Mouse (Mus musculus) erythroblast, adult 5-6 weeks (primary cell): ENCODE results near the gene Defa2. TPM values are rescaled to one million over a fixed set of nuclear protein-coding genes. Genes with fewer than 3 reads are reported as not detected.
"Not testable (repeated sequence)": the region's sequence is repeated elsewhere in the genome, so short reads cannot be mapped to it uniquely, and the experiment has no call there.

Experiments
- ATAC-seq: replicated peaks from 2 replicates; pipeline ENCODE4 v1.8.0; 2016; ENCODE audit warnings: moderate number of reproducible peaks, mild to moderate bottlenecking, moderate TSS enrichment, inconsistent platforms; ENCODE audit not compliant: poor library complexity, low FRiP score, severe bottlenecking
- total RNA-seq, 2 experiments: library from RNA; stranded (forward) in 1 of 2; stranded (reverse) in 1 of 2; fragments of 150-400 nt in 1 of 2; fragments of 200-764, 138-1000 nt in 1 of 2; gene quantifications; 2 replicates each; pipeline versions ENCODE4 v1.2.3 to v1.2.4; 2015 to 2017; ENCODE audit warnings: low replicate concordance in 2 of 2

Gene Defa2
- total RNA-seq (2015; ENCODE audit: low replicate concordance), result not detected in 2 replicates
- total RNA-seq (2017; ENCODE audit: low replicate concordance), result not detected in 2 replicates

DNA sequence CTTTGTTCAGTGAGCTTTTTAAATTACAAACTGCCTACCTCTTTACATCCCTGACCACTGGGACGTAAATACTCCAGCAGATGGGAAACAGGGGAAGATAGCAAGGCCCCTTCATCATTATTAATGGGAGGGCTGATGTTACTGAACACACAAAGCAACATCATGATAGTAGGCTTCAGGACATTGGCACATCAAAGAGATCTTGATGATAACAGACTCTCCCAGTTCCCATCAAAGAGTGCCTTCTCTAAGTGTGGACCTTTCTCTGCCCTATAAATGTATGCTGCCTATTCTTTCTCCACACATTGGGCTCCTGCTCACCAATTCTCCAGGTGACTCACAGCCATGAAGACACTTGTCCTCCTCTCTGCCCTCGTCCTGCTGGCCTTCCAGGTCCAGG, at the start of gene Defa2:
Gene Defa2 (plus strand): TSS at position 301 of the 400 bp plus-strand sequence.
- ATAC-seq, result not testable (repeated sequence)

DNA sequence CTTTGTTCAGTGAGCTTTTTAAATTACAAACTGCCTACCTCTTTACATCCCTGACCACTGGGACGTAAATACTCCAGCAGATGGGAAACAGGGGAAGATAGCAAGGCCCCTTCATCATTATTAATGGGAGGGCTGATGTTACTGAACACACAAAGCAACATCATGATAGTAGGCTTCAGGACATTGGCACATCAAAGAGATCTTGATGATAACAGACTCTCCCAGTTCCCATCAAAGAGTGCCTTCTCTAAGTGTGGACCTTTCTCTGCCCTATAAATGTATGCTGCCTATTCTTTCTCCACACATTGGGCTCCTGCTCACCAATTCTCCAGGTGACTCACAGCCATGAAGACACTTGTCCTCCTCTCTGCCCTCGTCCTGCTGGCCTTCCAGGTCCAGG, 13.2 kb downstream of the Defa2 start, which contains the start of gene Defa33:
Gene Defa33 (plus strand): TSS at position 301 of the 400 bp plus-strand sequence.
- not testable (repeated sequence) for ATAC-seq

DNA sequence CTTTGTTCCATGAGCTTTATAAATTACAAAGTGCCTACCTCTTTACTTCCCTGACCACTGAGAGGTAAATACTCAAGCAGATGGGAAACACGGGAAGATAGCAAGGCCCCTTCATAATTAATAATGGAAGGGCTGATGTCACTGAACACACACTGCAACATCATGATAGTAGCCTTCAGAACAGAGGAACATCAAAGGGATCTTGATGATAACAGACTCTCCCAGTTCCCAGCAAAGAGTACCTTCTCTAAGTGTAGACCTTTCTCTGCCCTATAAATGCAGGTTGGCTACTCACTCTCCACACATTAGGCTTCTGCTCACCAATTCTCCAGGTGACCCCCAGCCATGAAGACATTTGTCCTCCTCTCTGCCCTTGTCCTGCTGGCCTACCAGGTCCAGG, 48.8 kb downstream of the Defa2 start, which contains the start of gene Defa36:
Gene Defa36 (plus strand): TSS at position 301 of the 400 bp plus-strand sequence.
- not testable (repeated sequence) for ATAC-seq

Other genes starting within 250 kb of the Defa2 start
- gene Defa30, start 243.9 kb upstream of the Defa2 start, total RNA-seq (2015; ENCODE audit: low replicate concordance), result not detected in 2 replicates
- not detected in 2 replicates for gene Defa30, start 243.9 kb upstream of the Defa2 start, total RNA-seq (2017; ENCODE audit: low replicate concordance)
- gene Defa22, start 216.2 kb upstream of the Defa2 start, total RNA-seq (2015; ENCODE audit: low replicate concordance), result not detected in 2 replicates
- not detected in 2 replicates for gene Defa22, start 216.2 kb upstream of the Defa2 start, total RNA-seq (2017; ENCODE audit: low replicate concordance)
- not detected in 2 replicates for gene Defa31, start 186.9 kb upstream of the Defa2 start, total RNA-seq (2015; ENCODE audit: low replicate concordance)
- gene Defa31, start 186.9 kb upstream of the Defa2 start, total RNA-seq (2017; ENCODE audit: low replicate concordance), result not detected in 2 replicates
- gene Gm15293, start 177.0 kb upstream of the Defa2 start, total RNA-seq (2015; ENCODE audit: low replicate concordance), result not detected in 2 replicates
- not detected in 2 replicates for gene Gm15293, start 177.0 kb upstream of the Defa2 start, total RNA-seq (2017; ENCODE audit: low replicate concordance)
- gene Gm15292, start 128.8 kb upstream of the Defa2 start, total RNA-seq (2015; ENCODE audit: low replicate concordance), result not detected in 2 replicates
- not detected in 2 replicates for gene Gm15292, start 128.8 kb upstream of the Defa2 start, total RNA-seq (2017; ENCODE audit: low replicate concordance)
- not detected in 2 replicates for gene Defa27, start 63.0 kb upstream of the Defa2 start, total RNA-seq (2015; ENCODE audit: low replicate concordance)
- gene Defa27, start 63.0 kb upstream of the Defa2 start, total RNA-seq (2017; ENCODE audit: low replicate concordance), result not detected in 2 replicates
- gene Defa29, start 51.5 kb upstream of the Defa2 start, total RNA-seq (2015; ENCODE audit: low replicate concordance), result not detected in 2 replicates
- gene Defa29, start 51.5 kb upstream of the Defa2 start, total RNA-seq (2017; ENCODE audit: low replicate concordance), result not detected in 2 replicates
- not detected in 2 replicates for gene Defa33, start 13.3 kb downstream of the Defa2 start, total RNA-seq (2015; ENCODE audit: low replicate concordance)
- gene Defa33, start 13.3 kb downstream of the Defa2 start, total RNA-seq (2017; ENCODE audit: low replicate concordance), result not detected in 2 replicates
- gene Defa36, start 48.9 kb downstream of the Defa2 start, total RNA-seq (2015; ENCODE audit: low replicate concordance), result not detected in 2 replicates
- gene Defa36, start 48.9 kb downstream of the Defa2 start, total RNA-seq (2017; ENCODE audit: low replicate concordance), result not detected in 2 replicates
- not detected in 2 replicates for gene Gm7849, start 78.0 kb downstream of the Defa2 start, total RNA-seq (2015; ENCODE audit: low replicate concordance)
- gene Gm7849, start 78.0 kb downstream of the Defa2 start, total RNA-seq (2017; ENCODE audit: low replicate concordance), result not detected in 2 replicates
- not detected in 2 replicates for gene Defa20, start 130.7 kb downstream of the Defa2 start, total RNA-seq (2015; ENCODE audit: low replicate concordance)
- not detected in 2 replicates for gene Defa20, start 130.7 kb downstream of the Defa2 start, total RNA-seq (2017; ENCODE audit: low replicate concordance)
- not detected in 2 replicates for gene Defa32, start 150.5 kb downstream of the Defa2 start, total RNA-seq (2015; ENCODE audit: low replicate concordance)
- gene Defa32, start 150.5 kb downstream of the Defa2 start, total RNA-seq (2017; ENCODE audit: low replicate concordance), result not detected in 2 replicates
- not detected in 2 replicates for gene Defa37, start 186.9 kb downstream of the Defa2 start, total RNA-seq (2015; ENCODE audit: low replicate concordance)
- gene Defa37, start 186.9 kb downstream of the Defa2 start, total RNA-seq (2017; ENCODE audit: low replicate concordance), result not detected in 2 replicates
- gene Defa28, start 204.5 kb downstream of the Defa2 start, total RNA-seq (2015; ENCODE audit: low replicate concordance), result not detected in 2 replicates
- not detected in 2 replicates for gene Defa28, start 204.5 kb downstream of the Defa2 start, total RNA-seq (2017; ENCODE audit: low replicate concordance)
- gene Gm7861, start 216.0 kb downstream of the Defa2 start, total RNA-seq (2015; ENCODE audit: low replicate concordance), result not detected in 2 replicates
- gene Gm7861, start 216.0 kb downstream of the Defa2 start, total RNA-seq (2017; ENCODE audit: low replicate concordance), result not detected in 2 replicates
- not detected in 2 replicates for gene Defa26, start 239.7 kb downstream of the Defa2 start, total RNA-seq (2015; ENCODE audit: low replicate concordance)
- not detected in 2 replicates for gene Defa26, start 239.7 kb downstream of the Defa2 start, total RNA-seq (2017; ENCODE audit: low replicate concordance)